ENCODE assay signal across 11 mouse cellular contexts in the genomic region with DNA sequence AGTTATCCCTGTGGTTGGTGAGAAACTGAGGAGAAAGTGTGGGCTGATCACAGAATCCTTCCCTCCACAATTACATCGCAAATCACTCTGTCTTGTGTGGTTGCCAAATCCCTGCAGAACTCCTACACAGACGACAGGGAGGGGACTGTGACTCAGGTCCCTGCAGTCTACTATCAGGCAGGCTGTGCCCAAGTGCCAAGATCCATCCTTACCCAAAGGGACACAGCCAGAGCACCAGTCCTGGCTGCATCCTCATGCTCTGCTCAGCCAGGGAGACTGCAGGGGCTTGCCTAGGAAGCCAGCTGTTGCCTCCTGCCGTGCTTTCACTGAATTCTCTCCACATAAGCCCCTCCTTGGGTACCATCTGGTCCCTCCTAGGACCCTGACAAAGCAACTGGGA.
A peak's percentile ranks its signal among the peaks of the same experiment; 100 is the strongest.
DNase-seq lines count a peak whose midpoint lies in the region; ATAC-seq and TF ChIP-seq lines count a peak whose summit lies in the region.
"Had no signal": no experiment of that assay in that cellular context is flagged by ENCODE, and none has a peak within 500 bp of the region (broad histone marks: within the 10 kb centered on the region; RNA-seq: fewer than 3 reads in every experiment).

No protein-coding gene starts in this region.

- ATAC-seq in neural tube, embryonic 12.5 days (ENCODE audit: low FRiP score, low read depth): peak; percentile 56; the same call in 1 of the 2 replicates
- ATAC-seq in midbrain, embryonic 12.5 days (ENCODE audit: low FRiP score, low read depth): peak; percentile 58; the same call in 1 of the 2 replicates
- ATAC-seq in lung, postnatal 0 days: no peak

- H3K4me1 ChIP-seq in neural tube, embryonic 12.5 days: peaks cover 8% of the 10 kb centered on the region
- H3K4me1 ChIP-seq in midbrain, embryonic 12.5 days: peaks cover 12% of the 10 kb centered on the region; the same call in 1 of the 2 replicates
- no peaks in the 10 kb centered on the region for H3K4me1 ChIP-seq in lung, postnatal 0 days (ENCODE audit: insufficient read depth, low read depth, low read length)

- no peaks in the 10 kb centered on the region for H3K36me3 ChIP-seq in neural tube, embryonic 12.5 days
- H3K36me3 ChIP-seq in midbrain, embryonic 12.5 days: no peaks in the 10 kb centered on the region
- H3K36me3 ChIP-seq in lung, postnatal 0 days (ENCODE audit: insufficient read depth, low read length): no peaks in the 10 kb centered on the region
- H3K36me3 ChIP-seq: heart, embryonic 12.5 days had no signal

- no peak overlapping the region for H3K4me2 ChIP-seq in neural tube, embryonic 12.5 days (replicated peaks)
- H3K4me2 ChIP-seq in midbrain, embryonic 12.5 days (replicated peaks): no peak overlapping the region
- H3K4me2 ChIP-seq in lung, postnatal 0 days (replicated peaks; ENCODE audit: low read depth, low read length): no peak overlapping the region
- H3K4me2 ChIP-seq: heart, embryonic 12.5 days had no signal

- no peaks in the 10 kb centered on the region for H3K9me3 ChIP-seq in neural tube, embryonic 12.5 days
- no peaks in the 10 kb centered on the region for H3K9me3 ChIP-seq in midbrain, embryonic 12.5 days
- H3K9me3 ChIP-seq in lung, postnatal 0 days (ENCODE audit: low read length): no peaks in the 10 kb centered on the region
- H3K9me3 ChIP-seq: heart, embryonic 12.5 days had no signal

- no peak for TF ChIP-seq CTCF in layer of hippocampus, adult 2 months (conservative IDR thresholded peaks at IDR 0.05)
- no peak for TF ChIP-seq CTCF in lung, postnatal 0 days (IDR thresholded peaks at IDR 0.05)

- no peak for TF ChIP-seq EP300 in lung, postnatal 0 days (IDR thresholded peaks at IDR 0.05)

- DNase-seq in neural tube, embryonic 10.5 days (ENCODE audit: extremely low spot score, low spot score): no peak
- DNase-seq in layer of hippocampus, adult 2 months (ENCODE audit: low spot score in 2 of 2): peak; percentile 55 to 77
- DNase-seq in right cerebral cortex, postnatal 4 days: peak; percentile 9
- no peak for DNase-seq in thymus, postnatal 36 days
- DNase-seq in lung, postnatal 0 days (ENCODE audit: low spot score): no peak
- no peak for DNase-seq in adrenal gland, adult (ENCODE audit: inconsistent age in 2 of 2, low spot score in 1 of 2)
- DNase-seq: kidney, postnatal 14 days; thymus, postnatal 4 days had no signal

- WGBS in neural tube, embryonic 12.5 days: 33% methylated on average over 3 of the region's 3 CpGs
- WGBS in midbrain, embryonic 12.5 days: 41% methylated on average over 3 of the region's 3 CpGs
- 62% methylated on average over 3 of the region's 3 CpGs for WGBS in lung, postnatal 0 days

- no peak overlapping the region for H3K4me3 ChIP-seq in neural tube, embryonic 12.5 days
- H3K4me3 ChIP-seq in layer of hippocampus, adult 2 months: no peak overlapping the region
- H3K4me3 ChIP-seq in midbrain, embryonic 12.5 days: no peak overlapping the region
- H3K4me3 ChIP-seq in lung, postnatal 0 days (ENCODE audit: low read depth, low read length): no peak overlapping the region
- H3K4me3 ChIP-seq: heart, embryonic 12.5 days had no signal

- no peak overlapping the region; the same call in 1 of the 2 replicates for H3K27ac ChIP-seq in neural tube, embryonic 12.5 days
- peak overlapping the region; percentile 74 for H3K27ac ChIP-seq in layer of hippocampus, adult 2 months
- 0 out of 2 replicates have a peak overlapping the region, but pooled peaks have one; percentile 11 for H3K27ac ChIP-seq in midbrain, embryonic 12.5 days (replicated peaks)
- H3K27ac ChIP-seq in lung, postnatal 0 days (ENCODE audit: low read length): no peak overlapping the region

- H3K9ac ChIP-seq in neural tube, embryonic 12.5 days: no peak overlapping the region
- no peak overlapping the region for H3K9ac ChIP-seq in midbrain, embryonic 12.5 days (replicated peaks)
- H3K9ac ChIP-seq in lung, postnatal 0 days (replicated peaks; ENCODE audit: low read depth): no peak overlapping the region
- H3K9ac ChIP-seq: heart, embryonic 12.5 days had no signal

- no peaks in the 10 kb centered on the region for H3K27me3 ChIP-seq in neural tube, embryonic 12.5 days (replicated peaks)
- no peaks in the 10 kb centered on the region for H3K27me3 ChIP-seq in midbrain, embryonic 12.5 days
- no peaks in the 10 kb centered on the region for H3K27me3 ChIP-seq in lung, postnatal 0 days (replicated peaks; ENCODE audit: insufficient read depth, low read length)
- H3K27me3 ChIP-seq: heart, embryonic 12.5 days had no signal

Comparison
In these comparisons a context has a peak if more than half of its experiments do, and no peak if none do; other contexts are left out.
1. H3K27ac ChIP-seq: peak in layer of hippocampus, adult 2 months (single experiment) and midbrain, embryonic 12.5 days (single experiment); none in neural tube, embryonic 12.5 days (single experiment) and lung, postnatal 0 days (single experiment).
2. DNase-seq: peak in layer of hippocampus, adult 2 months (2 of 2) and right cerebral cortex, postnatal 4 days (single experiment); none in neural tube, embryonic 10.5 days (single experiment), thymus, postnatal 36 days (0 of 2), lung, postnatal 0 days (single experiment) and adrenal gland, adult (0 of 2).